Mouse (Mus musculus) hindbrain, embryonic 15.5 days (tissue): Measurements from ENCODE around the gene Glra3. TPM values are rescaled to one million over a fixed set of nuclear protein-coding genes. Genes with fewer than 3 reads are reported as not detected.

Experiments
- ATAC-seq: fragments of 200-750 bp; cut with Nextera tagmentation; 2 replicates; pipeline ENCODE4 v1.8.0; 2017; ENCODE audit warnings: low read depth, moderate number of reproducible peaks, moderate TSS enrichment; ENCODE audit not compliant: low FRiP score
- H3K27ac ChIP-seq: fragments of 300-500 bp; sonication (generic); replicated peaks from 2 replicates; pipeline ENCODE4 v1.5.1; 2015; ENCODE audit warnings: mild to moderate bottlenecking, inconsistent platforms
- H3K27me3 ChIP-seq: fragments of 300-500 bp; sonication (generic); 2 replicates; pipeline ENCODE4 v1.6.1; 2015; ENCODE audit warnings: control low read depth, inconsistent platforms
- H3K36me3 ChIP-seq: fragments of 300-500 bp; sonication (generic); 2 replicates; pipeline ENCODE4 v1.6.1; 2015; ENCODE audit warnings: control low read depth, inconsistent platforms
- H3K4me1 ChIP-seq: fragments of 300-500 bp; sonication (generic); replicated peaks from 2 replicates; pipeline ENCODE4 v1.6.1; 2015; ENCODE audit warnings: control low read depth, inconsistent platforms
- H3K4me2 ChIP-seq: fragments of 300-500 bp; sonication (generic); 2 replicates; pipeline ENCODE4 v1.6.1; 2015; ENCODE audit warnings: moderate library complexity, mild to moderate bottlenecking, inconsistent platforms
- H3K4me3 ChIP-seq: fragments of 300-500 bp; sonication (generic); 2 replicates; pipeline ENCODE4 v1.5.1; 2015; ENCODE audit warnings: mild to moderate bottlenecking, inconsistent platforms
- H3K9ac ChIP-seq: fragments of 300-500 bp; sonication (generic); 2 replicates; pipeline ENCODE4 v1.6.1; 2015; ENCODE audit warnings: inconsistent platforms
- H3K9me3 ChIP-seq: fragments of 300-500 bp; sonication (generic); 2 replicates; pipeline ENCODE4 v1.6.1; 2016; ENCODE audit warnings: control low read depth, inconsistent platforms
- WGBS: fragments of 180-500 bp; shearing (Covaris S2); methylation state at CpG from one replicate; pipeline ENCODE4 v1.1.7; 2015; 5-methylcytosine and 5-hydroxymethylcytosine counted together
- polyA plus RNA-seq: library from polyadenylated mRNA; unstranded; fragments of >200 nt; fragmentation: Nextera tagmentation; extraction: Ambion mirVana; gene quantifications from 2 replicates; pipeline ENCODE4 v1.2.1, GENCODE M21; 2015

Gene Glra3
- polyA plus RNA-seq, 1 experiment from 2014 or later: 1.6 TPM

GRCm38 (mm10) chr8:56150697-56151096 lies 210.4 kb downstream of the Glra3 start:
- no peaks in the 10 kb centered on the region for H3K27me3 ChIP-seq
- no peaks in the 10 kb centered on the region for H3K4me1 ChIP-seq
- no peaks in the 10 kb centered on the region for H3K9me3 ChIP-seq
- WGBS: 65% methylated on average over 1 of the region's 1 CpGs
- ATAC-seq: no peak
- H3K4me3 ChIP-seq: no peak overlapping the region
- no peak overlapping the region for H3K4me2 ChIP-seq
- no peak overlapping the region for H3K27ac ChIP-seq
- no peaks in the 10 kb centered on the region for H3K36me3 ChIP-seq
- no peak overlapping the region for H3K9ac ChIP-seq

GRCm38 (mm10) chr8:56151574-56151973 lies 211.3 kb downstream of the Glra3 start:
- no peak overlapping the region for H3K27ac ChIP-seq
- 82% methylated on average over 5 of the region's 5 CpGs for WGBS
- no peaks in the 10 kb centered on the region for H3K9me3 ChIP-seq
- no peak overlapping the region for H3K4me3 ChIP-seq
- no peak overlapping the region for H3K4me2 ChIP-seq
- H3K4me1 ChIP-seq: no peaks in the 10 kb centered on the region
- no peaks in the 10 kb centered on the region for H3K36me3 ChIP-seq
- ATAC-seq: no peak
- H3K27me3 ChIP-seq: no peaks in the 10 kb centered on the region
- no peak overlapping the region for H3K9ac ChIP-seq

DNA sequence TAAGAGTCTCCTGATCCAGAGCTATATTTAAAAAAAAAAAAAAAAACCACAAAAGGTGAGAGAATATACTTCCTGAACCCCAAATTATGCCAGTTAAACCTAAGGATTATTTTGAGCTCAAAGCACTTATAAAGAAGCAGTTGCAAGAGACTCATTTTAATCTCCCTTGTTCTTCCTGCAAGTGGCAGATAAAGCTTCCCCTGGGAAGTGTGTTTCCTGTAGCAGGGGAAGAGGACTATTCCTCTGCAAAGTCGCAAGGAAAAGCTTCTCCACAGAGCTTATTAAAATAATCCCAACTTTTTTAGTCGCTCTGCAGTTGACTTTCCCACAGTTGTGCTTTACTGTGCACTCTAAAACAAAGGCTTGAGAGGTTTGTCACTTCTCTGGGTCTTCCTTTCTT lies 218.7 kb downstream of the Glra3 start:
- no peak overlapping the region for H3K9ac ChIP-seq
- ATAC-seq: no peak
- H3K27me3 ChIP-seq: no peaks in the 10 kb centered on the region
- no peak overlapping the region for H3K4me2 ChIP-seq
- WGBS: 42% methylated on average over 2 of the region's 2 CpGs
- no peaks in the 10 kb centered on the region for H3K4me1 ChIP-seq
- H3K27ac ChIP-seq: no peak overlapping the region
- H3K4me3 ChIP-seq: no peak overlapping the region
- H3K36me3 ChIP-seq: no peaks in the 10 kb centered on the region
- no peaks in the 10 kb centered on the region for H3K9me3 ChIP-seq

Other genes starting within 250 kb of the Glra3 start
- not detected in 2 replicates for gene Adam29, start 33.5 kb upstream of the Glra3 start, polyA plus RNA-seq